Mouse (Mus musculus): ENCODE data around the gene Ccdc71. TPM values are rescaled to one million over a fixed set of nuclear protein-coding genes. Genes with fewer than 3 reads are reported as not detected.

Ccdc71 gene
- 27.6 TPM for polyA plus RNA-seq (2017; shearing (Covaris generic))

GRCm38 (mm10) chr9:108460319-108461178 lies at the start of gene Ccdc71:
Gene Ccdc71 (plus strand): TSS chr9:108460527.

GRCm38 (mm10) chr9:108428384-108428783 lies 31.9 kb upstream of the Ccdc71 start, which contains the start of gene Ccdc36:
Gene Ccdc36 (minus strand): TSS chr9:108428484.

GRCm38 (mm10) chr9:108436182-108436581 lies 24.1 kb upstream of the Ccdc71 start, which contains the start of gene BC048562:
Gene BC048562 (plus strand): TSS chr9:108436482.

GRCm38 (mm10) chr9:108461181-108461631 lies 879 bp downstream of the Ccdc71 start, which contains the start of gene Klhdc8b:
Gene Klhdc8b (minus strand): TSS chr9:108461581.

GRCm38 (mm10) chr9:108479721-108480351 lies 19.5 kb downstream of the Ccdc71 start, which contains the start of gene Lamb2:
Gene Lamb2 (plus strand): TSS chr9:108479736.

GRCm38 (mm10) chr9:108490559-108491285 lies 30.4 kb downstream of the Ccdc71 start, which contains the start of gene Usp19:
Gene Usp19 (plus strand): TSS chr9:108490602.

GRCm38 (mm10) chr9:108507619-108508434 lies 47.5 kb downstream of the Ccdc71 start, which contains the start of gene Qars:
Gene Qars (plus strand): TSS chr9:108507706.

Other genes starting within 250 kb of the Ccdc71 start
- 11.0 TPM for gene Dag1, start 196.6 kb upstream of the Ccdc71 start, polyA plus RNA-seq (2017; shearing (Covaris generic))
- gene Nicn1, start 170.1 kb upstream of the Ccdc71 start, polyA plus RNA-seq (2017; shearing (Covaris generic)): 1.7 TPM
- 0.17 TPM for gene Amt, start 163.7 kb upstream of the Ccdc71 start, polyA plus RNA-seq (2017; shearing (Covaris generic))
- 424 TPM for gene Rhoa, start 154.4 kb upstream of the Ccdc71 start, polyA plus RNA-seq (2017; shearing (Covaris generic))
- gene Tcta, start 154.4 kb upstream of the Ccdc71 start, polyA plus RNA-seq (2017; shearing (Covaris generic)): 5.3 TPM
- 260 TPM for gene Gpx1, start 121.6 kb upstream of the Ccdc71 start, polyA plus RNA-seq (2017; shearing (Covaris generic))
- 94.4 TPM for gene Usp4, start 112.7 kb upstream of the Ccdc71 start, polyA plus RNA-seq (2017; shearing (Covaris generic))
- gene 1700102P08Rik, start 67.7 kb upstream of the Ccdc71 start, polyA plus RNA-seq (2017; shearing (Covaris generic)): 0.74 TPM
- gene Ccdc36, start 32.0 kb upstream of the Ccdc71 start, polyA plus RNA-seq (2017; shearing (Covaris generic)): not detected
- not detected for gene BC048562, start 24.0 kb upstream of the Ccdc71 start, polyA plus RNA-seq (2017; shearing (Covaris generic))
- 7.3 TPM for gene Klhdc8b, start 1.1 kb downstream of the Ccdc71 start, polyA plus RNA-seq (2017; shearing (Covaris generic))
- not detected for gene Lamb2, start 19.2 kb downstream of the Ccdc71 start, polyA plus RNA-seq (2017; shearing (Covaris generic))
- 158 TPM for gene Usp19, start 30.1 kb downstream of the Ccdc71 start, polyA plus RNA-seq (2017; shearing (Covaris generic))
- 74.5 TPM for gene Qars, start 47.2 kb downstream of the Ccdc71 start, polyA plus RNA-seq (2017; shearing (Covaris generic))
- gene Qrich1, start 56.3 kb downstream of the Ccdc71 start, polyA plus RNA-seq (2017; shearing (Covaris generic)): 172 TPM
- 178 TPM for gene Impdh2, start 99.8 kb downstream of the Ccdc71 start, polyA plus RNA-seq (2017; shearing (Covaris generic))
- 37.5 TPM for gene Ndufaf3, start 106.9 kb downstream of the Ccdc71 start, polyA plus RNA-seq (2017; shearing (Covaris generic))
- 72.4 TPM for gene Dalrd3, start 109.4 kb downstream of the Ccdc71 start, polyA plus RNA-seq (2017; shearing (Covaris generic))
- 28.6 TPM for gene Wdr6, start 118.2 kb downstream of the Ccdc71 start, polyA plus RNA-seq (2017; shearing (Covaris generic))
- gene P4htm, start 137.1 kb downstream of the Ccdc71 start, polyA plus RNA-seq (2017; shearing (Covaris generic)): 11.5 TPM
- gene Arih2, start 188.9 kb downstream of the Ccdc71 start, polyA plus RNA-seq (2017; shearing (Covaris generic)): 179 TPM
- gene Slc25a20, start 201.6 kb downstream of the Ccdc71 start, polyA plus RNA-seq (2017; shearing (Covaris generic)): 20.0 TPM
- 29.3 TPM for gene Prkar2a, start 228.8 kb downstream of the Ccdc71 start, polyA plus RNA-seq (2017; shearing (Covaris generic))

Data from effector memory CD4-positive, alpha-beta T cell, adult 5 months (primary cell).